Mouse (Mus musculus) embryonic stem cell, embryonic (primary cell): ENCODE results near the gene Vcam1.

Source experiments
- CTCF ChIA-PET, 4 experiments: fragments of 300-600 bp in 2 of 4; fragments of 350-600 bp in 2 of 4; sonication (Branson Sonifier 250); formaldehyde crosslinking; loops; one replicate each; lab custom pipeline; 2022; ENCODE audit warnings: inconsistent platforms in 2 of 4; lab: Charles Lee
- POLR2A ChIA-PET, 4 experiments: fragments of 300-600 bp in 2 of 4; fragments of 350-600 bp in 2 of 4; sonication (Branson Sonifier 250); formaldehyde crosslinking; loops; one replicate each; lab custom pipeline; 2022; ENCODE audit warnings: antibody characterized with exemption in 4 of 4, inconsistent platforms in 1 of 4; lab: Charles Lee

Vcam1 gene

GRCm38 (mm10) chr3:116129259-116129738 is at the start of gene Vcam1:
Gene Vcam1, minus strand, starts transcription at chr3:116129688.
- POLR2A ChIA-PET = interaction anchor here in 2 of 4 experiments (0.7 to 1.2 kb wide), 2 partner anchors 10 to 909 kb away, joined by 4 to 10 read pairs; no protein-coding TSS in a partner anchor
- CTCF ChIA-PET = interaction anchor here in 2 of 4 experiments (0.7 kb wide), 2 partner anchors 50 to 339 kb away, joined by 5 to 6 read pairs; no protein-coding TSS in a partner anchor

- ChIA-PET POLR2A (no interaction called here), CTCF (interaction anchor here in 2 of 4 experiments (0.6 kb wide), 2 partner anchors 91 to 103 kb away, joined by 3 read pairs; no protein-coding TSS in a partner anchor)
Observed at GRCm38 (mm10) chr3:116175106-116175505, 45.6 kb upstream of the Vcam1 start.

- POLR2A ChIA-PET = no interaction called here
Observed at GRCm38 (mm10) chr3:116171461-116171860, 42.0 kb upstream of the Vcam1 start.

DNA sequence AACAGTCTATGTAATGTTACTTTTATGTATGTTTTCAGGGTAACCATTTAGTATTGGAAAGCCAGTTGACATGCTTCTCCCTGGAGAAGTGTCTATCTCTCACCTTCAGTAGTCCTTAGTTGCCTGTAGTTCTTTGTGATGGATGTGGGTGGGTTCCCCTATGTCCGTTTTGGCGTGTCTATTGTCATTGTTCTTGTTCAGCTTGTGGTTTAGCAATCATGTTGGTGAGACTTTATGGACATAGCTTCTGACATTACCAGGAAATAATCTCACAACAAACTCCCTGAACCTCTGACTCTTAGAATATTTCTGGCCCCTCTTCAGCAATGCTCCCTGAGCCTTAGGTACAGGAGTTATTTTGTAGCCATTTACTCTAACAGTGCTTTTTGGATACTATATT is 38.6 kb upstream of the Vcam1 start:
- ChIA-PET POLR2A (no interaction called here), CTCF (no interaction called here)

More at GRCm38 (mm10) chr3:116171461-116171860, 42.0 kb upstream of the Vcam1 start:
- CTCF ChIA-PET = no interaction called here

DNA sequence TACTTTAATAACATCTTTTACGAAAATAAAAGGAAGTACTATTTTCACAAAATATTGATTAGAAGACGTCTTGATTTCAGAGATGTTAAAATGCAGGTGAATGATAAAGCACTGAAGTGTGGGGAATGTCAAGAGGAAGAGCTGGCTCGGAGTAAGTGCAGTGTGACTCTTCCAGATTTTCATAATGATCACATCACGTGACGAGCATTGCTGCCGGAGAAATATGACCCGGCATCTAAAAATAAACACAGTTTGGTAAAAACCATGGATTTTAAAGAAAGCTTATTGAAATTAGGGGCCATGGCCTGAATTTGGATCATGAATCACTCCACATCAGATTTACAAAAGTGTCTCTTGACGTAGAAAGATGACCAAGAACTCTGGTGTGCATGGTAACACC is 36.8 kb upstream of the Vcam1 start:
- POLR2A ChIA-PET = no interaction called here
- CTCF ChIA-PET = no interaction called here

- ChIA-PET CTCF (no interaction called here), POLR2A (no interaction called here)
Observed at GRCm38 (mm10) chr3:116165030-116165429, 35.5 kb upstream of the Vcam1 start.

- ChIA-PET CTCF (no interaction called here), POLR2A (no interaction called here)
Observed at GRCm38 (mm10) chr3:116163517-116163916, 34.0 kb upstream of the Vcam1 start.

GRCm38 (mm10) chr3:116162097-116162666 is 32.7 kb upstream of the Vcam1 start:
- POLR2A ChIA-PET = no interaction called here
- CTCF ChIA-PET = no interaction called here

DNA sequence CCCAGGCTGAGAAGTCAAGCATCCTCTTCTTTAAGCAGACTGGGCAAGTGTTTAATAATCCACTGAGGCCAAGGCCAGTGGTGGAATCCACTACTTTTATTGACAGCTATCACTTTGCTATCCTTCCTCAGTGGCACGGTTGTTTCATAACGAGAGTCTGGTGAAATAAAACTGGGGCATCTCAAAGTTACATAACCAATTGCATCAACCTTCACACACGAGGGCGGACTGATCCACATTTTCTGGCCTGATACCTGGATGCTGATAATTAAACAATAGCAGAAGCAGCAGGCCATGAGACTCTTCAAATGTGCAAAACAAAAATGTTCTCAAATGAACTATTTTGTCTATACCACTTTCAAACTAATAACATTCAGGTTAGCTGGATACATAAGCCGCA is 29.9 kb upstream of the Vcam1 start:
- CTCF ChIA-PET = no interaction called here

DNA sequence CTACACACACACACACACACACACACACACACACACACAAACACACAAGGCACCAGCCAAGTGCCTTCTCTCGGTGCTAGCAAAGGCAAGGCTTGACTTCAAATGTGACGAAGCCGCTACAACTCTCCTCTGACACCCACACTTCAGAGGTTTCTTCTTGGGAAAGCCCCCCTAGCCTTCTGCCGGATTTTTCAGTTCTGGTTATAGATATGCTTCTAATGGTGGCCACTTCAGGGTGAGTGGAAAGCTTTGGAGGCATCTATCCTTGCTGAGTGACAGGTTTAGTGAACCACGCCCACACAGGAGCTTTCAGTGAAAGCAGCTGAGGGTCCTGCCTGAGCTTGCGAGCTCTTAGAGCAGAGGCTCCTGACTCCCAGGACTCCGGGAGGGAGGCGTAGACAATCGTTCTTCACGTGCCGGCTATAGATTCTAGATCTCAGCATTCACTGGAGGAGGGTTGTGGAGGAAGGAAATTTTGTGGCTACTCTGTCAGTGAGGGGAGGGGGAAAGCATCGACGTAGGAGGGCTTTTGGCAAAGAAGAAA is 28.0 kb upstream of the Vcam1 start:
- ChIA-PET CTCF (no interaction called here), POLR2A (interaction anchor here in 2 of 4 experiments (0.6 to 0.7 kb wide), 2 partner anchors 105 to 120 kb away, joined by 3 to 5 read pairs; no protein-coding TSS in a partner anchor)

More for the DNA sequence above, 29.9 kb upstream of the Vcam1 start:
- POLR2A ChIA-PET = interaction anchor here in 1 of 4 experiments (0.6 kb wide), 1 partner anchor 188 kb away, joined by 6 read pairs; no protein-coding TSS in a partner anchor

GRCm38 (mm10) chr3:116150056-116150632 is 20.7 kb upstream of the Vcam1 start:
- POLR2A ChIA-PET = no interaction called here
- CTCF ChIA-PET = interaction anchor here in 1 of 4 experiments (0.7 kb wide), 1 partner anchor 25 kb away, joined by 3 read pairs; no protein-coding TSS in a partner anchor

DNA sequence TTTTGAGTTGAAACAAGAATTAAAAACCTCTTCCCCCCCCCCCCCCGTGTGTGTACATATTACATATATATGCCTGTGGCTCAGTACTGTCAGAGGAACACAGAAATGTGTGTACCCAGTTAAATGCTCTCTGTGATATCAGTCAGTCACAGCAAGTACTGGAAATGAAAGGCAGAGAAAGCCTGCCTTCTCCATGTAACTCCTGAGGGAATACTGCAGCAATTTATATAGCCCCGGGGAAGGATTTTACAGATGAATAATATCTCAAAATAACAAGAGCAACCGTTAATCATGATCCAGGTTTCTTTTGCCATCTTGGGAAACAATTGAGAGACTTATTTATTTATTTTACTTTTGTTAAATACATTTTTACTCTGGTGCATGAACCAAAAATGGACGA is 19.6 kb upstream of the Vcam1 start:
- CTCF ChIA-PET = no interaction called here
- POLR2A ChIA-PET = no interaction called here

DNA sequence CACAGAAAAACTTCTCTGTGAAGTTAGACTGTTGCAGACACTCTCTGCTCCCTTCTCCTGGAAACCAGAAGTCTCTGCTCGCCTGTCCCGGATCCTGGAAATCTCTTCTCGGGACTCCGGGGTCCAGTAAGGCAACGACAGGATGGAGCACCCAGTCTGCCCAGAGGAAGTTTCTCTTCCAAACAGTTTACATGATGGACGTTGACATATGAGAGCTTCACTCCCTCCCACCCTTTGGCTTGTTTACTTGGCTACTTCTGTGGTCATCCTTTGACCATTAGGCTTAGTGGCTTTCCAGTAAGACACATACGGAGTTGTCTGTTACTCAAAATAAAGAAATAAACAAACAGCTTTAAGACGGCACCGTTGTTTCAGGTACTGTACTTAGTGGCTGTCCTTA is 19.2 kb upstream of the Vcam1 start:
- POLR2A ChIA-PET = no interaction called here
- CTCF ChIA-PET = interaction anchor here in 1 of 4 experiments (0.7 kb wide), 1 partner anchor 28 kb away, joined by 3 read pairs; no protein-coding TSS in a partner anchor

DNA sequence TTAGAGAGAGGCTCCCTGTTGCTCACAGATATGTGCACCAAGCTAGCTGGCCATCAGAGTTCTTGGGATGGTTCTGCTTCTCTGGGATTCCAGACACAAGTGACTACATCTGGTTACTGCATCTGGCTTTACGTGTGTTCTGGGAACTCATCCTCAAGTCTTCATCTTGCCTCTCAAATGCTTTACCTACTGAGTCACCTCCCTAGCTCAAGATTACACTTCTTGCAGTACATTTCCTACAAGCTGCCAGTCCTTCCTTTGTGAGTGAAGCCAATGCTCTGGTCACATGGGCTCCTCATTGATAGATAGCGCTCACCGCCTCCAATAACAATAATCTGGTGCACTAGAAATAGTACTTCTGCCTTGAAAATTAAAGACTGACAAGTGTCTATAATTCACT is 11.7 kb upstream of the Vcam1 start:
- POLR2A ChIA-PET = interaction anchor here in 1 of 4 experiments (0.6 kb wide), 1 partner anchor 687 kb away, joined by 3 read pairs; no protein-coding TSS in a partner anchor
- CTCF ChIA-PET = no interaction called here

- CTCF ChIA-PET = no interaction called here
- POLR2A ChIA-PET = no interaction called here
Observed at GRCm38 (mm10) chr3:116139000-116139399, 9.5 kb upstream of the Vcam1 start.

DNA sequence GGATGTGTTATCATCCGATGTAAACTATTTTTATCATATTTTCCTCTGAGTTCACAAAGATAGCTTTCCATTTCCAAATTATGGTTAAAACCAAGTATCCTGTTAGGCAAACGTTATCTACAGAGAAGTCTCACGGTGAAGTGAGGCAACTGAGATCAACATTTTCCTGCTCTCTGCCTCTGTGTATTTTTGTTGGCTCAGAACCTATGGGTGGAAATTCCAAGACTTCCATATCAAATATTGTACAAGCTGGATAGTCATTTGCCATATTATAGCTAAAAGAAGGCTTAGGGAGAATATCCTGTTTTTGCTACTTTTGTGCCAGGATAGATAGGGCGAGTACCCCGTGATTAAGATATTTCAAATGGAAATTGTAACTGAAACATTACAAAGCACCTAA is 8.6 kb upstream of the Vcam1 start:
- ChIA-PET POLR2A (interaction anchor here in 1 of 4 experiments (0.6 kb wide), 1 partner anchor 685 kb away, joined by 3 read pairs; no protein-coding TSS in a partner anchor), CTCF (no interaction called here)

GRCm38 (mm10) chr3:116133363-116133762 is 3.9 kb upstream of the Vcam1 start:
- POLR2A ChIA-PET = interaction anchor here in 1 of 4 experiments (1.0 kb wide), 1 partner anchor 55 kb away, joined by 3 read pairs; no protein-coding TSS in a partner anchor
- CTCF ChIA-PET = no interaction called here

- ChIA-PET CTCF (no interaction called here), POLR2A (no interaction called here)
Observed at GRCm38 (mm10) chr3:116130711-116131110, 1.2 kb upstream of the Vcam1 start.

DNA sequence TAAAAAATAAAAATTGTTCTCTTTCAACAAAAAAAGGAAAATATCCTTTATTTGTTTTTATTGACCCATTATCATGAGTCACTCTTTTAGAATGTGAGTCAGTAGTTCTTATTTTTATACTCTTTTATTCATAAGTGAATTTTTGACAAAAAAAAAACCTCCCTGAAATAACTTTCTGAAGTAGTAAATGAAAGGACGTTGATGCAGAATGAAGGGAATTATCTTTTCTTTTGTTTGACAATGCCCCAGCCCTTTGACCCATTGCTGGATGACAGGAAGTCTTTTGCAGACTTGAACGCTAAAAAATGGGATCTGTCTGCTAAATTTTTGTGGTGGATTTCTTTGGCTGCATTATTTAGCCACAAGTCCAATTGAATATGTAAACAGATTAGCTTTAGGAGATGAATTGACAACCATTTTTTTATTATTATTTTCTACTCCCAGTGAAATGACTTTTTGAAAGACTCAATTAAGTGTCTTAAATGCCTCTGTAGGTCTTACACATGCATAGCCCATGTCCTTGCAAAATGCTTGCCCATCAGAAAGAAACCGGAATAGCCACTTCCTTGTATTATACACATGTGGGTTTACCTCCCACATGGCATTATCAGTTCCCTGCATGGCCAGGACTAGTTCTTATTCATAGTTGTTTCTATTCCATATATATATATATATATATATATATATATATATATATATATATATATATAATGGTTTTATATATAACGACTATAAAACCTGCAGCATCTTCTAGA is 530 bp upstream of the Vcam1 start:
- ChIA-PET POLR2A (interaction anchor here in 2 of 4 experiments (0.7 to 1.2 kb wide), 2 partner anchors 10 to 145 kb away, joined by 3 to 4 read pairs; no protein-coding TSS in a partner anchor), CTCF (no interaction called here)
